Mouse (Mus musculus) heart, adult 2 months (tissue): ENCODE data around the gene Plod3.

Experiments used
- CTCF ChIP-seq: fragments of 200-600 bp; IDR thresholded peaks from 2 replicates; pipeline ENCODE4 v1.8.1; 2022; ENCODE audit warnings: antibody characterized with exemption, mild to moderate bottlenecking, moderate library complexity
- EP300 ChIP-seq: fragments of 200-500 bp; IDR thresholded peaks from 2 replicates; pipeline ENCODE4 v1.6.1; 2011; ENCODE audit warnings: low read depth, low read length, control low read depth; ENCODE audit not compliant: insufficient read depth
- POLR2A ChIP-seq: fragments of 200-500 bp; IDR thresholded peaks from 2 replicates; pipeline ENCODE4 v1.6.1; 2011; ENCODE audit warnings: mild to moderate bottlenecking, low read depth, low read length, control low read depth; ENCODE audit not compliant: insufficient read depth

GRCm38 (mm10) chr5:137028561-137029272, 41.9 kb downstream of the Plod3 start:
- TF ChIP-seq CTCF (no peak), POLR2A (no peak), EP300 (no peak)
